Comparison of ENCODE assay signal across 22 mouse cellular contexts in genomic region chrX:155592467-155592866, GRCm38 (mm10). TPM values are rescaled to one million over a fixed set of nuclear protein-coding genes. Genes with fewer than 3 reads are reported as not detected.
"Had no signal": no experiment of that assay in that cellular context is flagged by ENCODE, and none has a peak within 500 bp of the region (broad histone marks: within the 10 kb centered on the region; RNA-seq: fewer than 3 reads in every experiment).

No protein-coding gene starts in this region.

- H3K9me3 ChIP-seq: limb, embryonic 10.5 days; liver, embryonic 15.5 days; midbrain, embryonic 10.5 days; neural tube, embryonic 15.5 days; stomach, embryonic 15.5 days had no signal

- H3K27me3 ChIP-seq: liver, embryonic 15.5 days; neural tube, embryonic 15.5 days; stomach, embryonic 15.5 days had no signal

- H3K27ac ChIP-seq: left cerebral cortex, adult 2 months; limb, embryonic 10.5 days; liver, embryonic 15.5 days; midbrain, embryonic 10.5 days; neural tube, embryonic 15.5 days; stomach, embryonic 15.5 days had no signal

- H3K4me3 ChIP-seq: left cerebral cortex, adult 2 months; limb, embryonic 10.5 days; liver, embryonic 15.5 days; midbrain, embryonic 10.5 days; myocyte; neural tube, embryonic 15.5 days; stomach, embryonic 15.5 days had no signal

- H3K4me1 ChIP-seq: limb, embryonic 10.5 days; liver, embryonic 15.5 days; midbrain, embryonic 10.5 days; neural tube, embryonic 15.5 days; stomach, embryonic 15.5 days had no signal

- H3K36me3 ChIP-seq: limb, embryonic 10.5 days; liver, embryonic 15.5 days; midbrain, embryonic 10.5 days; neural tube, embryonic 15.5 days; stomach, embryonic 15.5 days had no signal

- ATAC-seq: lung, postnatal 0 days had no signal

- DNase-seq: kidney, adult 18-20 months; kidney, postnatal 25 days; lung, adult 2 months; lung, postnatal 36 days; midbrain, embryonic 14.5 days; right cerebral cortex, postnatal 4 days; spleen, adult 18-20 months had no signal

RNA-seq across cellular contexts. Expression of gene Ptchd1, which starts 31.1 kb away (rescaled TPM):
- polyA plus RNA-seq: liver, embryonic 15.5 days had no signal

RNA-seq across cellular contexts. Expression of gene Gm15155, which starts 32.1 kb away (rescaled TPM):
- total RNA-seq: layer of hippocampus, postnatal 14 days; megakaryocyte, adult 5-6 weeks had no signal
- polyA plus RNA-seq: kidney, embryonic 16.5 days; limb, embryonic 10.5 days; limb, embryonic 14.5 days; liver, embryonic 11.5 days; liver, embryonic 15.5 days; lung, adult 2 months; lung, postnatal 0 days; midbrain, embryonic 10.5 days; myocyte; neural tube, embryonic 11.5 days; stomach, embryonic 15.5 days; thymus, postnatal 0 days had no signal
